Mouse (Mus musculus): ENCODE data around the gene Iqgap3.

DNA sequence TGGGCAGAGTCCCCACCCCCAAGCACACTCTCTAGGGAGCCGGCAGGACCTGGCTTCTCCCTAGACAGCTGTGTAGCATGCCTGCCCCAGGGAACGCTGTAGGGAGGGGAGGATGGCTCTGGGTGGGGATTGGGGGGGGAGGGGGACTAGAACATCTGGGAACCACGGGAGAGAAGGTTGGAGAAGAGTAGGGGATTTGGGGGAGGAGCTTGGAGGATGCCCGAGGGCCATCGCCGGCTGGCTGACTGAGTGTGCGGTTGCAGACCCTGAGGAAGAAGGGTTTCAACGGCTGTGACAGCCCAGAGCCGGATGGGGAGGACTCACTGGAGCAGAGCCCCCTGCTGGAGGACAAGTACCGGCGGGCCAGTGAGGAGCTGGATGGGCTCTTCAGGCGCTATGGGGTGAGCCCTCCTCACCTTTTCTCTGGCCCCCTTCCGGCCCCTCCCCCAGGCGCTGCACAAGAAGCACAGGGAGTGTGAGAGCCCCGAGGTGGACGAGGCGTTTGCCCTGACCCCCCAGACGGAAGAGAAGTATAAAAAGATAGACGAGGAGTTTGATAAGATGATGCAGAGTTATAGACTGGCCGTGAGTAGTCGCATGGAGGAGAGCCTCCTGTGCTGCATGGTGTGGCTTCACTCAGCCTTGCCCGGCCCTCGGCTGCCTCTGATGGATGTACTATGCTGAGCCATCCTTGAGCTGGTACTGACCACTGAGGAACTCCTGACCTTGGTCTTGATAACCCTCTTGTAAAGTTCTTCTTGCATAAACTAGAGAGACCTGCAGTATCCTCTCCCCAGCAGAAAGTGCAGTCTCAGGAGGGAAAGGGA is 76.2 kb downstream of the Iqgap3 start:
- TF ChIP-seq CTCF (IDR thresholded peaks at IDR 0.05; ENCODE audit: low read depth, low read length) (no peak), POLR2A (IDR thresholded peaks at IDR 0.05; ENCODE audit: borderline replicate concordance, low read depth, low read length) (no peak)

Data from bone marrow macrophage, adult 2 months (primary cell).